Mouse (Mus musculus) monocyte, adult 2 months (primary cell): Measurements from ENCODE around the gene Ccser1.
"Not testable (repeated sequence)": the region's sequence is repeated elsewhere in the genome, so short reads cannot be mapped to it uniquely, and the experiment has no call there.

ENCODE experiments used
- DNase-seq, 2 experiments: peaks; one replicate each; pipeline ENCODE4 v3.0.0; 2022; ENCODE audit warnings: low spot score in 2 of 2, low read depth in 1 of 2

The Ccser1 gene

GRCm38 (mm10) chr6:61217717-61218116, 37.6 kb downstream of the Ccser1 start:
- DNase-seq: no peak

DNA sequence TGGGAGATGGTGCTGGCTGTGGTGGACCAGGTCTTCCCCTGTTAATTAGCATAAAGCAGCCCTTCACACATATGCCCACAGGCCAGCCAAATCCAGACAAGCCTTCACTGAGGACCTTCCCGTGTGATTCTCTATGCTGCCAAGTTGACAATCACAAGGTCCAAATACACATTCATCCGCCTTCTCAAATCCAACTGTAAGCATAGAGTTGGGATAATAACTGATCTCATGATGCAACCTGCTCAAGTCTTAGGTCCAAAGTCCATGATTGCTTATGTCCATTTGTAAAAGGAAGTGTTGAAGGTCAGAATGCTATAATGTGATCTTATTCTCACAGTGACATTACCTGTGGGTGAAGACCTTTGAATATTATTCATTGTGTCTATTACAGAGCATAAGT, 43.4 kb downstream of the Ccser1 start:
- no peak for DNase-seq

GRCm38 (mm10) chr6:61225302-61225701, 45.2 kb downstream of the Ccser1 start:
- no peak for DNase-seq

- no peak for DNase-seq
Observed at GRCm38 (mm10) chr6:61230058-61230718, 50.1 kb downstream of the Ccser1 start.

GRCm38 (mm10) chr6:61233060-61233459, 52.9 kb downstream of the Ccser1 start:
- DNase-seq: no peak

DNA sequence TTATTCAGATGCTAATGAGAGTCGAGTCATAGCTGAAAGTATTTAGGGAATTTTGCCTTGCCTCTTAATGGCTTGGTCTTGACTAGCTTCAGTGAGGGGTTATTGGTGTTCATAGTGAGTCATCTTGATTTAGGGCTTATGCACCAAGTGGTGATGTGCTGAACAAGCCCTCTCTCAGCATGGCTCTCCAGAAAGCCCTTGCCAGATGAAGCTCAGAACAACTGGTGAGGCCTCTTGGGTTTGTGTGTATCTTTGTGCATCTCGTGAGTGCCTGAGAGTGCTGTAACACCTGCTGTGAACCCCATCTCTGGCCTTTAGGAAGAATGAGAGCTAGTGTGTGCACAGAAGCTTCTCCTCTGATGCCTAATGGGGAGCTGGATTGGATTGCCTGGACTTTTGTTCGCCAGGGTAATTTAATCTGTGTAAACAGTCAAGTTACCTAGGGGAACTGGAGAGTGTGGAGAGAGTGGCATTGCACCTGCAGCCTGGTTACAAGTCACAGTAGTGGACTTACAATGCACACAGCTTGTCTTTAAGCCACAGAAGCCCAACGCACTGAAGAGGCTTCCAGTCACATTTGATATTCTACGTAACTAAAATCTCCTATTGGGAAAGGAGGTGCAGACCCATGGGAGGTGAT, 53.5 kb downstream of the Ccser1 start:
- DNase-seq: no peak

- DNase-seq: no peak
Observed at GRCm38 (mm10) chr6:61240618-61241017, 60.5 kb downstream of the Ccser1 start.

DNA sequence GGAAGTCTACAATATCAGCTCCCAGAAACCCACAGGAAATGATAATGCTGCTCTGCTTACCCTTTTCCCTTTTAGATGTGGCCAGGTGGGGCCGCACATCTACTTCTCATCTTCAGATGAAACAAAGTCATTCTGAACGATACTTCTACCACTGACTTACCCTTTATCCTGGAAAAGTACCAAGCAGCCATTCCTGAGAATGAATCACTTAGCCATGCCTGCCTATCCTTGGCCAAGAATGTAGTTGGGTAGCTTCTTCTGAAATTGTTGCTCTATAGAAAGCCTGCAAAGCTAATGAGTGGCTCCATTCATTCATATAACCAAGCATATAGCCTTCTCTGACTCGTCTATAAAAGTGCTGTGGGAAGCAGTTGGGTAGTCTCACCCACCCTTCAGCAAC, 62.4 kb downstream of the Ccser1 start:
- DNase-seq: no peak

DNA sequence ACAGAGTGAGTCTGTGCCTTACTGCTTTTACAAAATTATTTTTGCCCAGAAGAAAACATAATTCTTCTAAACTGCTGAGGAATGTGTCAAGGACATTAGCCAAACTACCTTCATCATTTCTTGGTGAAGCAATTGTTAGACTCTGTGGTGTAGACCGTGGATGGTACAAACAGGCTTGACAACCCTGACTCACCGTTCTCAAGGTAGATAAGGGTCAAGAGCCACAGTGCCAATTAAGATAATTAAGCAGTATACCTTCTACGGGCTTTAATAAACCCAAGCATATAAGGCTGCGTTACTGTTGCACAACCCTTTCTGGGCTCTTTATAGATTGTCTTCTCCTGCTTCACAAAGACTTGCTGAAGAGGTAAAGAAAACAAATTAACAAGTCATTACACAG, 66.4 kb downstream of the Ccser1 start:
- DNase-seq: no peak

GRCm38 (mm10) chr6:61247842-61248472, 67.8 kb downstream of the Ccser1 start:
- no peak for DNase-seq

GRCm38 (mm10) chr6:61248700-61249099, 68.6 kb downstream of the Ccser1 start:
- no peak for DNase-seq

- no peak for DNase-seq
Observed at GRCm38 (mm10) chr6:61251232-61251631, 71.1 kb downstream of the Ccser1 start.

DNA sequence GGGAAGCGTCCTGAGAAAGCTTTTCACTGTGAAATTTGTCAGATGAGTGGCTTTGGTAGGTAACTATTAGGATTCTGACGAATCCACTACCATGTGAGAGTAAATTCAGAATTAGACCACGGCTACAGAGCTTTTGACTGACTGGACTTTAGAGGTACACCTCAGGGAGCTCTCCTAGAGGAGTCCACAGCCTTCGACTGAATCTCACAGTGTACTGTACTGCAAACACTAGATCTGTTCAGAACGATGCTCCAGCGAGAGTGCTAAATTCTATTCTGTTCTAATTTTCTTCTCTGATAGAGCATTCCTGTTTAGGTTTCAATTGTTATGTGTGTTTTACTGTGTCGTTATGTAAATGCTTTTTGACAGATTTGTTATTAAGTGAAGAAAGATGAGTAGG, 72.8 kb downstream of the Ccser1 start:
- DNase-seq: no peak

GRCm38 (mm10) chr6:61255874-61256273, 75.8 kb downstream of the Ccser1 start:
- not testable (repeated sequence) for DNase-seq

DNA sequence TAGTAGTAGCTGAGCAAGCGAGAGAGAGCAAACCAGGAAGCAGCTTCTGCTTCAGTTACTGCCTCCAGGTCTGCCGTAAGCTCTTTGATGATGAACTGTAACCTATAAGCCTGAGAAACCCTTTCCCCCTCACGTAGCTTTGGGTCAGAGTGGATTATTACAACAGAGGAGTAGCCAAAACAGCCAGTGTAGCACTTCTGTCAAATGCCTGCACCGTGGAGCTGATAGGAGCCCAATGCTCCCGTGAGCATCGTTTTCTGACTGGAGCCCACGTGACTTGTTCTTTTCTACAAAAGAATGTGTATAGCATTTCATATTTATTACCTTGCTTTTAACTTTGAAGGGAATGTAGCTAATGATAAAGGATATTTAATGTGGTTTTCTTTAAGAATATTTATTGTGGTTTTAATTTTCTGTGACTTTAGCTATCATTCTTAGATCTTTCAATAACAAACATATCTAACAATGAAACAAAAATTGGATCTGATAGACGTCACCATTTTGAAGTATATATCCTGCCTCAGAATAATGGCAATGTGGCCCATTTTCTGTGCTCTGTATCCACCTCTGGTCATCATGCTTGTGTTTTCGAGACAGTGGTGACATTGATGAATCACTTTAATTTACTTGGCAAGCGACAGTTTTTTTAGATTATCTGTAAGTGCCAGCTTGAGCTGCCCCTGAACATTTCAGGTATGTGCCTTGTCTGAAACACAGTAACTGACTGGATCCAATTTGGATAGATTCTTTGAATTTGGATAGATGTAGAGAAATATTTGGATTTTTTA, 78.9 kb downstream of the Ccser1 start:
- DNase-seq: no peak

- no peak for DNase-seq
Observed at GRCm38 (mm10) chr6:61261381-61261780, 81.3 kb downstream of the Ccser1 start.

DNA sequence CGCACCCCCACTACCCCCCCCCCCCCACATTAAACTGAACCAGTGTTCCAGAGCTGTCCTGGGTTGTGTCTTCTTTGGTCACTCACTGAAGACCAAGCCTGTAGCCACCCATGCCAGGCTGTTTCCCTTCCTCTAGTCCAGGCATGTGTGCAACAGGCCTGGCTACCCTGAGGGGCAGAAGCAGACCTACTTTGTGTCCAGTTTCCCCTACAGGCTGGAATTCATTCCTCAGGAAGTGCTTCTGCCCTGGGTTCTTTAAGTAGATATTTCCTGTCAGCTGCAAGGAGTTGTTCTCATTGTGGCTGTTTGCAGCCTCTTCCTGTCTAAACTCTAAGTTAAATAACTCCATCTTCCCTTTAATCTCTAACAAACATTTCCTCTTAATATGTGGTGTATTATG, 82.3 kb downstream of the Ccser1 start:
- DNase-seq: no peak

DNA sequence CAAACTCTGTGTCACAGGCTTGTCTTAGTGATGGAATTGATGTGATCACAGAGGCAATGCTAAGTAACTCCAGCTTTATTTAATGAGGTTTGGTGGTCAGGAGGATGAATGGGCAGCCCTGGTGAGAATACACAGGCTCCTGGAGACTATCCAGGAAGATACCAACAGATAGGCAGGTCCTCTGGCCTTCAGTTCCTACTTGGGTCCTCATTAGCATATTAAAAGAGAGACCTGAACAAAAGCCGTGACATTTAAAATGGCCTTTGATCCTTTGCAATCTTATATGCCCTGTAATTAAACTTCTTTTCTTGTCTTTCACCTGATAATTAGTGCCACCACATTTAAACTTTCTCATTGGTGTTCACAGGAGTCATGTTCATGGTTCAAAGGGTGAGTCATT, 83.2 kb downstream of the Ccser1 start:
- DNase-seq: no peak

DNA sequence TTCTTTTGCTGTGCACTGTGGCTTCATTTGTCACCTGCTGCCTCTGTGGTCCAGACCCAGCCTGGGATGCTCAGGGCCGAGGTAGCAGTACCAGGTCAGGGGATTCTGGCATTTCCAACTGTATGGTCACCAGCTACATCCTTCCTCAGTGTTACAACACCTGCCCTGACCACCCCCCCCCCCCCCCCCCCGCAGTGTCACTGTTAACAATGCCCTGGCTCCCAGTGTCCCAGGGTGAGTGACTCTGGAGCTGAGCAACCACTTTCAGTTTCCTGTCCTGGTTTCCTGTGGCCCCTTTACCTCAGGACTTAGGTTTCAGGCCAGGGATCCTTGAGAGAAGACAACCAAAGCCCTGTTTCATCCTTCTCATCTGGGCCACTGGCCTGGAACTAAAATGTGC, 90.9 kb downstream of the Ccser1 start:
- no peak for DNase-seq

GRCm38 (mm10) chr6:61273430-61273829, 93.3 kb downstream of the Ccser1 start:
- DNase-seq: no peak

DNA sequence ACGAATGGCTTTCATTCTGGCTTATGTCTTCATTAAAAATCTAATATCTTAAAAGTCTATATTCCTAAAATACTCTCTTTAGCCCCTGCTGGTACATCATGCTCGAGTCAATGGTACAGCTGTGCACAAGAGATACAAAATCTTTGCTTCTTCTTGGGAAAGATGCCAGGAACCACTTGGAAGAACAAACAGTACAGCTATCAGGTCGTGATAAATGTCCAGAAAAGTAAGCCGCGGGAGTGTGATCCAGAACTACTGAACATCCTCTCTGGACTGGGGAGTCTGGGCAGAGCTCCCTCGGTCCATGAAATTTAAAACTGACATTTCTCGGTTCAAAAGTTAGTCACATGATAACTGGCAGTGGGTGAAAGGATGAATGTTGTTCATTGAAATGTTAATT, 99.4 kb downstream of the Ccser1 start:
- DNase-seq: no peak

- DNase-seq: no peak
Observed at GRCm38 (mm10) chr6:61292927-61293326, 112.8 kb downstream of the Ccser1 start.
